Mouse (Mus musculus) myocyte (in vitro differentiated cells): ENCODE data around the gene Rptor.

Source experiments
- MAX ChIP-seq: IDR thresholded peaks from one replicate; pipeline ENCODE4 v1.6.1; 2011; ENCODE audit warnings: low read depth, mild to moderate bottlenecking, control low read depth
- MYOD1 ChIP-seq, 3 experiments: IDR thresholded peaks; one replicate each; pipeline ENCODE4 v1.6.1; 2011; ENCODE audit warnings: control low read depth in 2 of 3, low read depth in 2 of 3, mild to moderate bottlenecking in 2 of 3, moderate library complexity in 1 of 3; ENCODE audit not compliant: insufficient read length in 2 of 3, control insufficient read depth in 1 of 3
- MYOG ChIP-seq, 3 experiments: IDR thresholded peaks; one replicate each; pipeline ENCODE4 v1.6.1; 2011; ENCODE audit warnings: control low read depth in 2 of 3, low read depth in 2 of 3, mild to moderate bottlenecking in 2 of 3; ENCODE audit not compliant: insufficient read length in 2 of 3, control insufficient read depth in 1 of 3, insufficient read depth in 1 of 3
- POLR2A ChIP-seq: IDR thresholded peaks from one replicate; pipeline ENCODE4 v1.6.1; 2011; ENCODE audit warnings: low read depth, mild to moderate bottlenecking, control low read depth, moderate library complexity; ENCODE audit not compliant: insufficient read length
- POLR2AphosphoS2 ChIP-seq: IDR thresholded peaks from one replicate; pipeline ENCODE4 v1.6.1; 2011; ENCODE audit warnings: low read depth, control low read depth; ENCODE audit not compliant: insufficient read length
- TCF12 ChIP-seq: IDR thresholded peaks from one replicate; pipeline ENCODE4 v1.6.1; 2011; ENCODE audit warnings: mild to moderate bottlenecking, control low read depth; ENCODE audit not compliant: poor library complexity, insufficient read depth, severe bottlenecking
- USF1 ChIP-seq: IDR thresholded peaks from one replicate; pipeline ENCODE4 v1.6.1; 2011; ENCODE audit warnings: low read depth, mild to moderate bottlenecking, control low read depth, moderate library complexity

DNA sequence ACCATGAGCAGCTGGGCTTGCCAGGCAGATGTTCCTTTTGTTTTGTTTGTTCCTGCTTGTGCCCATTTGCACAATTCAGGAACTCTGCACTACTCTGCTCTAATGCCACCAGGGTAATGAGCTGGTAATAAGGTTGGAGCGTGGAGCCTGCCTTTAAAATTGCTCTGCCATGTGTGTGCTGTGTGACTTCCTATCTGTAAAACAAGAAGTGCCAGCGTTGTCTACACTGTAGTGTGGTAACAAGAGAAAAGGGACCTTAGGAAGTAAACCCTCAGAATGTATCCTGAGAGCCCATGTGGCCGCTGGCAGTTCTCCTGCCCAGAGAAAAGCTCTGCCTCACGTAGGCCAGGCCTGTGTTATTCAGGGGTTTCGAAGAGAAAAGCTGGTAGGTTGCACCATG lies 108.1 kb downstream of the Rptor start:
- TF ChIP-seq POLR2AphosphoS2: no peak
- no peak for TF ChIP-seq MYOG (IDR thresholded peaks at IDR 0.05; ENCODE audit: control insufficient read depth in 1 of 3, insufficient read depth in 1 of 3, insufficient read length in 2 of 3, low read depth in 2 of 3)
- no peak for TF ChIP-seq POLR2A
- no peak for TF ChIP-seq USF1
- no peak for TF ChIP-seq MYOD1 (IDR thresholded peaks at IDR 0.05; ENCODE audit: control insufficient read depth in 1 of 3, insufficient read length in 2 of 3, low read depth in 2 of 3)
- TF ChIP-seq MAX: no peak
- TF ChIP-seq TCF12: no peak
